Mouse (Mus musculus) embryonic facial prominence, embryonic 14.5 days (tissue): ENCODE data around the gene Babam2. TPM values are rescaled to one million over a fixed set of nuclear protein-coding genes. Genes with fewer than 3 reads are reported as not detected.
A peak's percentile ranks its signal among the peaks of the same experiment; 100 is the strongest.

Source experiments
- ATAC-seq: fragments of 200-750 bp; cut with Nextera tagmentation; 2 replicates; pipeline ENCODE4 v1.8.0; 2017; ENCODE audit warnings: low read depth, moderate number of reproducible peaks, moderate TSS enrichment
- DNase-seq: peaks from one replicate; pipeline ENCODE4 v3.0.0-alpha.2; 2015; ENCODE audit warnings: low spot score
- H3K27ac ChIP-seq: fragments of 300-500 bp; sonication (generic); replicated peaks from 2 replicates; pipeline ENCODE4 v1.5.1; 2014; ENCODE audit warnings: low read depth, mild to moderate bottlenecking, low read length, moderate library complexity
- H3K27me3 ChIP-seq: fragments of 300-500 bp; sonication (generic); replicated peaks from 2 replicates; pipeline ENCODE4 v1.6.1; 2014; ENCODE audit warnings: low read length; ENCODE audit not compliant: control insufficient read depth, insufficient read depth
- H3K36me3 ChIP-seq: fragments of 300-500 bp; sonication (generic); 2 replicates; pipeline ENCODE4 v1.6.1; 2014; ENCODE audit warnings: low read length, mixed read lengths; ENCODE audit not compliant: control insufficient read depth, insufficient read depth
- H3K4me1 ChIP-seq: fragments of 300-500 bp; sonication (generic); 2 replicates; pipeline ENCODE4 v1.6.1; 2014; ENCODE audit warnings: antibody characterized with exemption, low read length; ENCODE audit not compliant: control insufficient read depth, insufficient read depth
- H3K4me2 ChIP-seq: fragments of 300-500 bp; sonication (generic); 2 replicates; pipeline ENCODE4 v1.6.1; 2014; ENCODE audit warnings: low read depth, mild to moderate bottlenecking, low read length, moderate library complexity, mixed read lengths
- H3K4me3 ChIP-seq: fragments of 300-500 bp; sonication (generic); 2 replicates; pipeline ENCODE4 v1.5.1; 2014; ENCODE audit warnings: low read depth, mild to moderate bottlenecking, low read length
- H3K9ac ChIP-seq: fragments of 300-500 bp; sonication (generic); 2 replicates; pipeline ENCODE4 v1.6.1; 2014; ENCODE audit warnings: low read depth, mild to moderate bottlenecking, low read length, moderate library complexity, mixed read lengths
- H3K9me3 ChIP-seq: fragments of 300-500 bp; sonication (generic); 2 replicates; pipeline ENCODE4 v1.6.1; 2016; ENCODE audit warnings: low read length; ENCODE audit not compliant: control insufficient read depth
- WGBS: fragments of 180-500 bp; shearing (Covaris S2); extraction: QIAGEN DNeasy Blood & Tissue Kit; methylation state at CpG from one replicate; pipeline ENCODE4 v1.1.7; 2014; 5-methylcytosine and 5-hydroxymethylcytosine counted together
- polyA plus RNA-seq: library from polyadenylated mRNA; unstranded; fragments of >200 nt; fragmentation: Nextera tagmentation; extraction: Ambion mirVana; gene quantifications from 2 replicates; pipeline ENCODE4 v1.2.1, GENCODE M21; 2014

The Babam2 gene
- polyA plus RNA-seq, 1 experiment from 2014 or later: 37.6 TPM

- no peak for ATAC-seq
- no peaks in the 10 kb centered on the region for H3K9me3 ChIP-seq
- no peak overlapping the region for H3K4me2 ChIP-seq
- H3K4me3 ChIP-seq: no peak overlapping the region
- no peaks in the 10 kb centered on the region for H3K36me3 ChIP-seq
- no peaks in the 10 kb centered on the region for H3K27me3 ChIP-seq
- H3K4me1 ChIP-seq: peaks cover 11% of the 10 kb centered on the region
- H3K9ac ChIP-seq: no peak overlapping the region
- DNase-seq: no peak
- 57% methylated on average over 2 of the region's 2 CpGs for WGBS
- H3K27ac ChIP-seq: no peak overlapping the region
These were observed 183.0 kb downstream of the Babam2 start for GRCm38 (mm10) chr5:31880457-31880856.

GRCm38 (mm10) chr5:31882297-31882696 lies 184.8 kb downstream of the Babam2 start:
- 66% methylated on average over 3 of the region's 3 CpGs for WGBS
- DNase-seq: no peak
- Histone ChIP-seq H3K4me1 (no peaks in the 10 kb centered on the region), H3K36me3 (no peaks in the 10 kb centered on the region), H3K4me2 (no peak overlapping the region), H3K9ac (no peak overlapping the region), H3K27ac (no peak overlapping the region), H3K9me3 (no peaks in the 10 kb centered on the region), H3K4me3 (no peak overlapping the region), H3K27me3 (no peaks in the 10 kb centered on the region)
- ATAC-seq: no peak

- ATAC-seq (no peak), DNase-seq (no peak)
- no peak overlapping the region for H3K4me3 ChIP-seq
- H3K27ac ChIP-seq: no peak overlapping the region
- no peaks in the 10 kb centered on the region for H3K27me3 ChIP-seq
- H3K4me1 ChIP-seq: peaks cover 14% of the 10 kb centered on the region; the same call in 1 of the 2 replicates
- 59% methylated on average over 4 of the region's 4 CpGs for WGBS
- no peak overlapping the region for H3K9ac ChIP-seq
- H3K4me2 ChIP-seq: no peak overlapping the region
- H3K36me3 ChIP-seq: no peaks in the 10 kb centered on the region
- no peaks in the 10 kb centered on the region for H3K9me3 ChIP-seq
These were observed 187.5 kb downstream of the Babam2 start for GRCm38 (mm10) chr5:31884962-31885361.

- DNase-seq: no peak
- 53% methylated on average over 5 of the region's 5 CpGs for WGBS
- ATAC-seq: no peak
- Histone ChIP-seq H3K9me3 (no peaks in the 10 kb centered on the region), H3K4me2 (no peak overlapping the region), H3K36me3 (no peaks in the 10 kb centered on the region), H3K9ac (no peak overlapping the region), H3K27ac (peak overlapping the region; percentile 39; the same call in 1 of the 2 replicates), H3K4me3 (no peak overlapping the region), H3K27me3 (no peaks in the 10 kb centered on the region), H3K4me1 (peaks cover 14% of the 10 kb centered on the region; the same call in 1 of the 2 replicates)
These were observed 190.1 kb downstream of the Babam2 start for GRCm38 (mm10) chr5:31887590-31887989.

- DNase-seq: peak; percentile 46
- no peaks in the 10 kb centered on the region for H3K36me3 ChIP-seq
- ATAC-seq: no peak
- no peak overlapping the region for H3K4me3 ChIP-seq
- H3K9me3 ChIP-seq: no peaks in the 10 kb centered on the region
- H3K27ac ChIP-seq: peak overlapping the region; percentile 30; the same call in 1 of the 2 replicates
- 61% methylated on average over 3 of the region's 3 CpGs for WGBS
- no peaks in the 10 kb centered on the region for H3K27me3 ChIP-seq
- no peak overlapping the region for H3K9ac ChIP-seq
- no peak overlapping the region for H3K4me2 ChIP-seq
- peaks cover 14% of the 10 kb centered on the region; the same call in 1 of the 2 replicates for H3K4me1 ChIP-seq
These were observed 190.9 kb downstream of the Babam2 start for GRCm38 (mm10) chr5:31888341-31888740.

- Histone ChIP-seq H3K36me3 (no peaks in the 10 kb centered on the region), H3K27ac (peak overlapping the region; percentile 70), H3K4me2 (no peak overlapping the region), H3K4me3 (no peak overlapping the region), H3K9ac (no peak overlapping the region), H3K4me1 (peaks cover 14% of the 10 kb centered on the region; the same call in 1 of the 2 replicates), H3K27me3 (no peaks in the 10 kb centered on the region), H3K9me3 (no peaks in the 10 kb centered on the region)
- peak; percentile 67 for DNase-seq
- WGBS: 61% methylated on average over 4 of the region's 4 CpGs
- ATAC-seq: no peak
These were observed 195.1 kb downstream of the Babam2 start for GRCm38 (mm10) chr5:31892631-31893030.

GRCm38 (mm10) chr5:31899901-31900300 lies 202.4 kb downstream of the Babam2 start:
- no peaks in the 10 kb centered on the region for H3K9me3 ChIP-seq
- no peaks in the 10 kb centered on the region for H3K27me3 ChIP-seq
- ATAC-seq: no peak
- no peak overlapping the region for H3K4me2 ChIP-seq
- no peaks in the 10 kb centered on the region for H3K36me3 ChIP-seq
- H3K27ac ChIP-seq: no peak overlapping the region
- no peak for DNase-seq
- WGBS: 83% methylated on average over 3 of the region's 3 CpGs
- H3K4me3 ChIP-seq: no peak overlapping the region
- no peak overlapping the region for H3K9ac ChIP-seq
- no peaks in the 10 kb centered on the region for H3K4me1 ChIP-seq

- DNase-seq (no peak), ATAC-seq (no peak)
- no peaks in the 10 kb centered on the region; the same call in 1 of the 2 replicates for H3K4me1 ChIP-seq
- H3K9me3 ChIP-seq: no peaks in the 10 kb centered on the region
- no peak overlapping the region for H3K4me2 ChIP-seq
- no peak overlapping the region for H3K27ac ChIP-seq
- no peaks in the 10 kb centered on the region for H3K27me3 ChIP-seq
- H3K4me3 ChIP-seq: no peak overlapping the region
- no peak overlapping the region for H3K9ac ChIP-seq
- no peaks in the 10 kb centered on the region for H3K36me3 ChIP-seq
- WGBS: 74% methylated on average over 2 of the region's 2 CpGs
These were observed 204.7 kb downstream of the Babam2 start for GRCm38 (mm10) chr5:31902144-31902543.

GRCm38 (mm10) chr5:31902891-31903290 lies 205.4 kb downstream of the Babam2 start:
- ATAC-seq (no peak), DNase-seq (no peak)
- Histone ChIP-seq H3K4me2 (no peak overlapping the region), H3K27ac (no peak overlapping the region), H3K9ac (no peak overlapping the region), H3K9me3 (no peaks in the 10 kb centered on the region), H3K4me1 (no peaks in the 10 kb centered on the region; the same call in 1 of the 2 replicates), H3K36me3 (no peaks in the 10 kb centered on the region), H3K27me3 (no peaks in the 10 kb centered on the region), H3K4me3 (no peak overlapping the region)
- 51% methylated on average over 5 of the region's 5 CpGs for WGBS
